Mouse (Mus musculus): ENCODE measurements at regions not wholly inside any gene's neighbourhood (a gene's known extent, or its start where the extent isn't known, plus 50 kb on each side); places are given as distances from the start of the nearest gene placed in this dataset.
A peak's percentile ranks its signal among the peaks of the same experiment; 100 is the strongest.

DNA sequence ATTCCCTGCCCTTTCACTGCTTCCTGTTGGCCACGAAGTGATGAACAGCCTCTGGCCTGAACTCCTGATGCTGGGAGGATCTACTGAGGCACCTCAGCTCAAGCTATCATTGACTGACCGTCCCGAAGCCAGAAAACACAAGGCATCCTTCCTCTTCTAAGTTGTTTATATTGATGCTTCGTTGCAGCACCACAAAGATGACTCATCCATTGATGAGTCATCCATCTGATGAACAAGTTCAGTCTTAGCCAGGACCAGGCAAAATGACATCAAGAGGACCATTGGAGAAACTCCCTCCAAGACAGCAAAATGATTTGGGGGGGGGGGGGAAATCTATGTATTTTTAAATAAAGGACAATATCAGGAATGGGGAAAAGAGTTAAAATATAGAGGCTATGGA is 144.5 kb downstream of the Rab28 start:
- no peak for DNase-seq (ENCODE audit: low spot score)
- Histone ChIP-seq H3K27me3 (replicated peaks; ENCODE audit: low read depth, poor library complexity, severe bottlenecking) (no peaks in the 10 kb centered on the region), H3K4me3 (no peak overlapping the region), H3K4me1 (no peaks in the 10 kb centered on the region), H3K9me3 (no peaks in the 10 kb centered on the region), H3K27ac (replicated peaks) (no peak overlapping the region), H3K36me3 (replicated peaks) (no peaks in the 10 kb centered on the region)
- WGBS, result 82% methylated on average over 4 of the region's 4 CpGs

DNA sequence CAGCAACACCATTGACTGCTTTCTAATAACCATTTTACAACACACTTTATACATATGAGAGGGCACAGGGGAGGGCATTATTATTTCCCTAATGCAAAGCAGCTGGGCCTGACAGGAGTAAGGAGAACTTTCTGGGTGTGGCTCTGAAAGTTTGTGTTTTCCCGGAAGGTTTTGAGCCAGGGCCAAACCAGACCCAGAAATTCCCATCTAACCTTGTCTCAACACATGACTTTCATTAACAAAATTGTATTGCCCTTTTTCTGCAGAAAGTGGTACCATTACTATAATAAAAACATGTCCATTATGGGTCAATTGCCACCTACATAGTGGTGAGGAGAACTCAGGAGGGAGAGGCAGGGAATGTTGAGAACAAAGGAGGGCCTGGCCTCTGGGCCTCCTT is 145.7 kb downstream of the Rab28 start:
- WGBS, result 53% methylated on average over 1 of the region's 1 CpGs
- Histone ChIP-seq H3K27ac (replicated peaks) (no peak overlapping the region), H3K9me3 (no peaks in the 10 kb centered on the region), H3K27me3 (replicated peaks; ENCODE audit: low read depth, poor library complexity, severe bottlenecking) (no peaks in the 10 kb centered on the region), H3K4me1 (no peaks in the 10 kb centered on the region), H3K36me3 (replicated peaks) (no peaks in the 10 kb centered on the region), H3K4me3 (no peak overlapping the region)
- no peak for DNase-seq (ENCODE audit: low spot score)

DNA sequence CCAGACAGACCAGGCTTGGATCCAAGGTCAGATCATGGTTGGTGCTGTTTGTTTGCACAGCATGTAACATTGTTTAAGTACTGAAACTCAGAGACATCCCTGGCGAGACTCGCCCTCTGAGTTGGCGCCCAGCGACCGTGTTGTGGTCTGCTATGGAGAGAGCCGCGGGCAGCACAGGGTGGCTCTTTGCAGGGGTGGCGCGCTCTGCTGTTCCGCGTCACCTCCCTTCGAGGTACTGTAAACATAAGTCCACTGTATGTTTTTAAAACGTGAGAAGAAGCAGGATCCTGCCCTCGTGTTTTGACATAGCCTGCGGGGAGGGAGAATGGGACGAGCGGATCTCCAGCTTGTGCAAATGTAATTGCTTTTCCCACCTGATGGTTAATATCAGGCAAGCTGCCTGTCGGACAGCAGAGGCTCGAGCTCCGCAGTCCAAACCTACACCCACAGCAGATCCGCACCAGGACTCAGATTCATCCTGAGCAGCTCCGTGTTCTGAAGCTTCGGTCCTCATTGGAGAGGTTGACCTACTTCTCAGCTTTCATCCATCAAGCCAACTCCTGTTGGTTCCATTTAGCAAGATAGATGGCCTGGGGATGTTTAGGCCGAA is 151.2 kb downstream of the Rab28 start:
- H3K9me3 ChIP-seq, result no peaks in the 10 kb centered on the region
- no peaks in the 10 kb centered on the region for H3K4me1 ChIP-seq
- no peaks in the 10 kb centered on the region for H3K36me3 ChIP-seq (replicated peaks)
- DNase-seq (ENCODE audit: low spot score), result peak; percentile 43
- peak overlapping the region; percentile 40 for H3K4me3 ChIP-seq
- no peak overlapping the region for H3K27ac ChIP-seq (replicated peaks)
- H3K27me3 ChIP-seq (replicated peaks; ENCODE audit: low read depth, poor library complexity, severe bottlenecking), result no peaks in the 10 kb centered on the region
- 45% methylated on average over 24 of the region's 24 CpGs for WGBS

DNA sequence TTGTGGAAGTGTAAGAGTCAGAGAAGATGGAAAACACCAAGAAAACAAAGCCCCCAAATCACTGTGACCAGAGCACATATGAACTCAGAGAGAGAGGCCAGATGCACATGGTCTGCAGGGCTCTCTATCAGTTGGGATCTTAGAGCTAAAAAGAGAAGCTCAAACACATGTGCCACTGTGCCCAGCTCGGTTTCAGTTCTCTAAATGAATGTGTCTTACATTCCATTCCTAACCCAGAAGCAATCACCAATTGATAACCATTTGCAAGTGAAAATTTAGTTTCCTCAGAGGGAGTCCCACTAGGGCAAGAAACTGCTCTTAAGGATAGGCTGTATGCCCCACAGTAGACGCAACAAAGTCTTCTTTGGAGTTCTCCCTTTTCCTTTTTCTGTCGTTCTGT is 153.6 kb downstream of the Rab28 start:
- Histone ChIP-seq H3K4me1 (no peaks in the 10 kb centered on the region), H3K36me3 (replicated peaks) (no peaks in the 10 kb centered on the region), H3K9me3 (no peaks in the 10 kb centered on the region), H3K4me3 (no peak overlapping the region), H3K27me3 (replicated peaks; ENCODE audit: low read depth, poor library complexity, severe bottlenecking) (no peaks in the 10 kb centered on the region), H3K27ac (replicated peaks) (no peak overlapping the region)
- DNase-seq (ENCODE audit: low spot score), result no peak
- WGBS, result 87% methylated on average over 3 of the region's 3 CpGs

DNA sequence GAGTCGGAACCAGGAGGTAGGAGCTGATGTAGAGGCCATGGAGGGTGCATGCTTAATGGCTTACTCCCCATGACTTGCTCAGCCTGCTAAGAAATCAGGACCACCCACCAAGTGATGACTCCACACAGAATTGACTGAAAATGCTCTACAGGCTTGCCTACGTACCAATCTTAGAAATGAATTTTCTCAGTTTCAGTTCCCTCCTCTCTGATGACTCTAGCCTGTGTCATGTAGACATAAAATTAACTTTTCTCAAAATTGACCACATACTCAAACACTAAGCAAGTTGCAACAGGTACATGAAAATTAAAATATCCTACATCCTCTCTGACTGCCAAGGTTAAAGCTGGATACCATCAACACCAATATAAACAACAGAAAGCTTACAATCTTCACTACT is 157.9 kb downstream of the Rab28 start:
- Histone ChIP-seq H3K4me1 (no peaks in the 10 kb centered on the region), H3K4me3 (no peak overlapping the region), H3K27ac (replicated peaks) (no peak overlapping the region), H3K27me3 (replicated peaks; ENCODE audit: low read depth, poor library complexity, severe bottlenecking) (no peaks in the 10 kb centered on the region), H3K9me3 (no peaks in the 10 kb centered on the region), H3K36me3 (replicated peaks) (no peaks in the 10 kb centered on the region)
- WGBS, result 81% methylated on average over 2 of the region's 2 CpGs
- no peak for DNase-seq (ENCODE audit: low spot score)

DNA sequence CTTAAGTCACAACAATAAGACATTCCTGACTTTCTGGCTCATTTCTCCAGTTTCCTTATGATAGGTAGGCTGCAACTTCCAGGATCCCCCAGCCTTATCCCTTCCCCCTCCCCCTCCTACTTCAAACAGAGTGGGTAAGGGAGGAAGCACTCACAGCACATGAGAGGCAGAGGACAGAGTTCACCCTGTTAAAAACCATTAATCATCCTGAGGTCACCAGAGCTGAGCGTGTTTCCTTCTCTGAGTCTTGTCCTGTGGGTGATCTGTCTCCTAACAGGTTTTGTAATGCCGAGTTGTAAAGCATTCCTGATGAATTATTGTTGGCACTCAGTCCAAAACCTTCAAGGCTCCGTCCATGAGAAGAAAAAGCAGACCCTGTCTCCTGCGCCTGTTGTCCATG is 161.0 kb downstream of the Rab28 start:
- no peak overlapping the region for H3K27ac ChIP-seq (replicated peaks)
- no peaks in the 10 kb centered on the region for H3K36me3 ChIP-seq (replicated peaks)
- H3K27me3 ChIP-seq (replicated peaks; ENCODE audit: low read depth, poor library complexity, severe bottlenecking), result no peaks in the 10 kb centered on the region
- H3K9me3 ChIP-seq, result no peaks in the 10 kb centered on the region
- no peaks in the 10 kb centered on the region for H3K4me1 ChIP-seq
- DNase-seq (ENCODE audit: low spot score), result no peak
- no peak overlapping the region for H3K4me3 ChIP-seq
- 75% methylated on average over 4 of the region's 4 CpGs for WGBS

DNA sequence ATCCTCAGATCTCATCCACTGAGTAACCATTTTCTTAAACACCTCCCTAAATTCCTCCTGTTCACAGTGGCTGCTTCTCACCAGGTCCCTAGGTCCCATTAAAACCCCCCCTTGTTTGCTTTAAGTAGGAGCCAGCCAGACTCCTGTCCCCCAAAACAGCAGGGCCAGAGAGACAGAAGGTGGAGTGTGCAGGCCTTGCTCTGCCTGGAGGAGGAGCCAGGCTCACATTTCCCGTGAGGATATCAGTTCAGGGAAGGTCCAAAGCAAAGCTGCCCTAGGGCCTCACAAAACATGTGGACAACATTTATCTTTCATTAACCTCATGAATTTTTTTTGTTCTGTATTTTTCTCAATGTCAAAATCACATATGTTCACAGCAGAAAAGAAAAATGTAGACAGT is 167.2 kb downstream of the Rab28 start:
- Histone ChIP-seq H3K36me3 (replicated peaks) (no peaks in the 10 kb centered on the region), H3K4me3 (no peak overlapping the region), H3K4me1 (peaks cover 7% of the 10 kb centered on the region), H3K27ac (replicated peaks) (no peak overlapping the region), H3K9me3 (no peaks in the 10 kb centered on the region), H3K27me3 (replicated peaks; ENCODE audit: low read depth, poor library complexity, severe bottlenecking) (no peaks in the 10 kb centered on the region)
- 10% methylated on average over 1 of the region's 1 CpGs for WGBS
- no peak for DNase-seq (ENCODE audit: low spot score)

DNA sequence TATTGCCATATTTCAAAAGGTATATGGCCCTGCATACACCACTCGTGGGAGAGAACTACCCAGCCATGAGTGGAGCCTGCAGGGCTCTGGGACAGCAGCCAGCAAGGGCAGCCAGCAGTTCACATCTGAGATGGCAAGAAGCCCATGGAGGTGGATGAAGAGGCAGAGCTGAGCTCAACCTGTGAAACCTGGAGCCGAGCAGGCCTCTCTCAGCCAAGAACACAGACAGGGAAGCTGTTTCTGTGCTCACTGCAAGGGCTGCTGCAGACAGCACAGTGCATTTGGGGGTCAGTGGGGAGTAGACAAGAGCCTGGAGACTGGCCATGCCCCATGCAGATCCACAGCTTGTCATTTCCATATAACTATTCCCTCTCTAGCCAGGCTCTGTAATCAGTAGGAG is 173.4 kb downstream of the Rab28 start:
- DNase-seq (ENCODE audit: low spot score), result no peak
- H3K36me3 ChIP-seq (replicated peaks), result no peaks in the 10 kb centered on the region
- H3K27ac ChIP-seq (replicated peaks), result no peak overlapping the region
- WGBS, result 84% methylated on average over 2 of the region's 2 CpGs
- no peaks in the 10 kb centered on the region for H3K9me3 ChIP-seq
- H3K27me3 ChIP-seq (replicated peaks; ENCODE audit: low read depth, poor library complexity, severe bottlenecking), result no peaks in the 10 kb centered on the region
- H3K4me1 ChIP-seq, result no peaks in the 10 kb centered on the region
- no peak overlapping the region for H3K4me3 ChIP-seq
